8 mouse cellular contexts compared by ENCODE assay signal in genomic region chr4:134287168-134287564, GRCm38 (mm10). TPM values are rescaled to one million over a fixed set of nuclear protein-coding genes. Genes with fewer than 3 reads are reported as not detected.
DNase-seq lines count a peak whose midpoint lies in the region; ATAC-seq and TF ChIP-seq lines count a peak whose summit lies in the region.

No protein-coding gene starts in this region.

- 0% methylated on average over 55 of the region's 59 CpGs for WGBS in forebrain, embryonic 16.5 days
- under 1% methylated on average over 51 of the region's 59 CpGs for WGBS in lung, adult 2 months
- under 1% methylated on average over 54 of the region's 59 CpGs for WGBS in neural tube, embryonic 15.5 days

- peak; percentile 96 for ATAC-seq in forebrain, embryonic 16.5 days
- ATAC-seq in neural tube, embryonic 15.5 days (ENCODE audit: low FRiP score), result peak; percentile 95

- TF ChIP-seq POLR2A in MEL (IDR thresholded peaks at IDR 0.05; ENCODE audit: control insufficient read depth in 1 of 2, insufficient read depth in 1 of 2, low read depth in 1 of 2, low read length in 2 of 2, poor library complexity in 1 of 2), result peak; percentile 91 to 97
- TF ChIP-seq POLR2A in lung, adult 2 months (IDR thresholded peaks at IDR 0.05; ENCODE audit: borderline replicate concordance, extremely low read depth, low read depth, low read length), result peak; percentile 52; the same call in 1 of the 2 replicates

- H3K4me3 ChIP-seq in MEL (ENCODE audit: control insufficient read depth in 1 of 2, insufficient read depth in 1 of 2, low read depth in 2 of 2, low read length in 2 of 2), result peak overlapping the region; percentile 96 to 97
- peak overlapping the region; percentile 73 for H3K4me3 ChIP-seq in forebrain, embryonic 16.5 days (replicated peaks; ENCODE audit: low read length)
- peak overlapping the region; percentile 89 for H3K4me3 ChIP-seq in layer of hippocampus, adult 2 months
- H3K4me3 ChIP-seq in lung, adult 2 months (replicated peaks; ENCODE audit: extremely low read depth, low read depth, low read length), result peak overlapping the region; percentile 90
- H3K4me3 ChIP-seq in neural tube, embryonic 15.5 days (replicated peaks), result peak overlapping the region; percentile 100

- H3K27me3 ChIP-seq in MEL (ENCODE audit: control insufficient read depth in 1 of 2, insufficient read depth in 2 of 2, low read length in 2 of 2), result no peaks in the 10 kb centered on the region
- H3K27me3 ChIP-seq in forebrain, embryonic 16.5 days (replicated peaks; ENCODE audit: control insufficient read depth, insufficient read depth, low read length), result no peaks in the 10 kb centered on the region
- H3K27me3 ChIP-seq in neural tube, embryonic 15.5 days (replicated peaks), result no peaks in the 10 kb centered on the region

- H3K9me3 ChIP-seq in MEL (replicated peaks; ENCODE audit: insufficient read depth, low read length), result no peaks in the 10 kb centered on the region
- no peaks in the 10 kb centered on the region for H3K9me3 ChIP-seq in forebrain, embryonic 16.5 days (ENCODE audit: control insufficient read depth, low read length)
- no peaks in the 10 kb centered on the region for H3K9me3 ChIP-seq in neural tube, embryonic 15.5 days (replicated peaks)

- peak overlapping the region; percentile 78 for H3K4me2 ChIP-seq in forebrain, embryonic 16.5 days (ENCODE audit: low read length)
- H3K4me2 ChIP-seq in neural tube, embryonic 15.5 days, result peak overlapping the region; percentile 93

- H3K36me3 ChIP-seq in MEL (ENCODE audit: control insufficient read depth in 1 of 2, insufficient read depth in 2 of 2, low read length in 2 of 2), result peaks cover 6 to 24% of the 10 kb centered on the region in 2 experiments
- peaks cover 4% of the 10 kb centered on the region; the same call in 1 of the 2 replicates for H3K36me3 ChIP-seq in forebrain, embryonic 16.5 days (ENCODE audit: control insufficient read depth, insufficient read depth)
- peaks cover 21% of the 10 kb centered on the region for H3K36me3 ChIP-seq in neural tube, embryonic 15.5 days

- H3K4me1 ChIP-seq in MEL (ENCODE audit: control insufficient read depth in 1 of 2, insufficient read depth in 2 of 2, low read length in 2 of 2), result peaks cover 2 to 21% of the 10 kb centered on the region in 2 experiments; a peak in 3 of 4 replicates
- peaks cover 18% of the 10 kb centered on the region for H3K4me1 ChIP-seq in forebrain, embryonic 16.5 days (replicated peaks; ENCODE audit: control insufficient read depth, insufficient read depth, low read length)
- peaks cover 4% of the 10 kb centered on the region; the same call in 1 of the 2 replicates for H3K4me1 ChIP-seq in lung, adult 2 months (ENCODE audit: control insufficient read depth, insufficient read depth, low read length)
- H3K4me1 ChIP-seq in neural tube, embryonic 15.5 days, result peaks cover 31% of the 10 kb centered on the region

- peak; percentile 92 for DNase-seq in MEL (ENCODE audit: low read depth, low spot score)
- DNase-seq in cerebellum, adult 18-20 months, result peak; percentile 88 to 99
- DNase-seq in heart, postnatal 36 days, result peak; percentile 98 to 99
- peak; percentile 93 to 99 for DNase-seq in layer of hippocampus, adult 2 months (ENCODE audit: low spot score in 2 of 2)
- DNase-seq in lung, adult 2 months, result peak; percentile 97
- peak; percentile 95 for DNase-seq in testis, postnatal 14 days (ENCODE audit: low spot score)

- TF ChIP-seq CTCF in MEL (IDR thresholded peaks at IDR 0.05 in 2 of 3, conservative IDR thresholded peaks at IDR 0.05 in 1 of 3; ENCODE audit: control insufficient read depth in 1 of 3, insufficient read depth in 1 of 3, low read depth in 2 of 3, low read length in 3 of 3, poor library complexity in 1 of 3, severe bottlenecking in 1 of 3), result peak in 2 of 3 experiments; percentile 20 to 33; a peak in 4 of 6 replicates
- TF ChIP-seq CTCF in layer of hippocampus, adult 2 months (conservative IDR thresholded peaks at IDR 0.05), result peak; percentile 60
- no peak for TF ChIP-seq CTCF in lung, adult 2 months (IDR thresholded peaks at IDR 0.05; ENCODE audit: insufficient read depth, low read length)

- peak overlapping the region; percentile 87 for H3K27ac ChIP-seq in MEL (ENCODE audit: control insufficient read depth, low read depth, low read length)
- H3K27ac ChIP-seq in forebrain, embryonic 16.5 days (ENCODE audit: low read length), result peak overlapping the region; percentile 99
- H3K27ac ChIP-seq in layer of hippocampus, adult 2 months, result peak overlapping the region; percentile 98
- peak overlapping the region; percentile 100 for H3K27ac ChIP-seq in neural tube, embryonic 15.5 days (replicated peaks)

- 0 out of 4 replicates have a peak, but pooled peaks of 1 of the 2 experiments have one; percentile 16 for TF ChIP-seq EP300 in MEL (IDR thresholded peaks at IDR 0.05; ENCODE audit: low read depth in 1 of 2, low read length in 2 of 2)

- no peak for TF ChIP-seq RAD21 in MEL (IDR thresholded peaks at IDR 0.05; ENCODE audit: low read depth, low read length)

- peaks cover 13% of the 10 kb centered on the region for H3K79me2 ChIP-seq in MEL (ENCODE audit: control insufficient read depth, insufficient read depth, low read length, poor library complexity)

- H3K9ac ChIP-seq in MEL (ENCODE audit: control insufficient read depth, low read depth, low read length, poor library complexity, severe bottlenecking), result peak overlapping the region; percentile 99
- peak overlapping the region; percentile 99 for H3K9ac ChIP-seq in forebrain, embryonic 16.5 days (replicated peaks; ENCODE audit: low read depth, low read length)
- H3K9ac ChIP-seq in neural tube, embryonic 15.5 days (replicated peaks), result peak overlapping the region; percentile 99

- intact Hi-C loops in heart, postnatal 36 days (cut with DNase I), result no loop called here

TF ChIP-seq in MEL, 35 proteins besides CTCF, POLR2A, EP300 and RAD21 (continues in another document):
- TF ChIP-seq ZKSCAN1 (IDR thresholded peaks at IDR 0.05; ENCODE audit: low read depth, low read length) (no peak), NELFE (IDR thresholded peaks at IDR 0.05; ENCODE audit: low read depth, low read length) (peak; percentile 93), CHD2 (IDR thresholded peaks at IDR 0.05; ENCODE audit: low read length) (no peak), UBTF (IDR thresholded peaks at IDR 0.05; ENCODE audit: borderline replicate concordance, insufficient read depth, low read depth, low read length) (no peak), NRF1 (IDR thresholded peaks at IDR 0.05; ENCODE audit: insufficient read depth, low read depth, low read length, poor library complexity, severe bottlenecking) (peak; percentile 83), POLR2AphosphoS2 (IDR thresholded peaks at IDR 0.05; ENCODE audit: low read length) (peak; percentile 89), GATA1 (IDR thresholded peaks at IDR 0.05; ENCODE audit: low read depth, low read length) (no peak), MXI1 (IDR thresholded peaks at IDR 0.05; ENCODE audit: low read depth, low read length) (peak; percentile 68), ELF1 (IDR thresholded peaks at IDR 0.05; ENCODE audit: low read depth, low read length) (peak; percentile 57)

RNA-seq across cellular contexts. Expression of gene Pdik1l, which starts 0.5 kb away (rescaled TPM):
- total RNA-seq in MEL (2012; rRNA removed), result 13.0 and 14.3 TPM in 2 replicates
- polyA plus RNA-seq in MEL (2012; ENCODE audit: insufficient read depth in 1 of 2, insufficient read length in 2 of 2, low read depth in 1 of 2, low replicate concordance in 2 of 2, missing spikeins in 1 of 2), result 10 to 100 TPM; 11.7 to 32.1 TPM
- 46.7 and 47.1 TPM in 2 replicates for polyA plus RNA-seq in forebrain, embryonic 16.5 days (2015; fragmentation: Nextera tagmentation; extraction: Ambion mirVana)
- total RNA-seq in heart, postnatal 36 days (2021), result 1 to 10 TPM; 7.9 to 8.2 TPM
- total RNA-seq in layer of hippocampus, adult 2 months (2021), result 10 to 100 TPM; 16.9 to 18.6 TPM
- polyA plus RNA-seq in lung, adult 2 months (2012; rRNA removed), result 2.3 and 4.3 TPM in 2 replicates
- polyA plus RNA-seq in neural tube, embryonic 15.5 days (2015; fragmentation: Nextera tagmentation; extraction: Ambion mirVana), result 32.1 and 33.9 TPM in 2 replicates

RNA-seq across cellular contexts. Expression of gene Trim63, which starts 27.8 kb away (rescaled TPM):
- total RNA-seq in MEL (2012; rRNA removed), result not detected in 2 replicates
- polyA plus RNA-seq in MEL (2012; ENCODE audit: insufficient read depth in 1 of 2, insufficient read length in 2 of 2, low read depth in 1 of 2, low replicate concordance in 2 of 2, missing spikeins in 1 of 2), result not detected
- 0.15 and 0.26 TPM in 2 replicates for polyA plus RNA-seq in forebrain, embryonic 16.5 days (2015; fragmentation: Nextera tagmentation; extraction: Ambion mirVana)
- 100 to 1,000 TPM; 234 to 314 TPM for total RNA-seq in heart, postnatal 36 days (2021)
- total RNA-seq in layer of hippocampus, adult 2 months (2021), result not detected
- polyA plus RNA-seq in lung, adult 2 months (2012; rRNA removed), result 2.0 and 4.6 TPM in 2 replicates
- 1.2 and 1.4 TPM in 2 replicates for polyA plus RNA-seq in neural tube, embryonic 15.5 days (2015; fragmentation: Nextera tagmentation; extraction: Ambion mirVana)

RNA-seq across cellular contexts. Expression of gene Grrp1, which starts 33.3 kb away (rescaled TPM):
- not detected in 2 replicates for total RNA-seq in MEL (2012; rRNA removed)
- not detected for polyA plus RNA-seq in MEL (2012; ENCODE audit: insufficient read depth in 1 of 2, insufficient read length in 2 of 2, low read depth in 1 of 2, low replicate concordance in 2 of 2, missing spikeins in 1 of 2)
- 12.2 and 12.5 TPM in 2 replicates for polyA plus RNA-seq in forebrain, embryonic 16.5 days (2015; fragmentation: Nextera tagmentation; extraction: Ambion mirVana)
- total RNA-seq in heart, postnatal 36 days (2021), result 1 to 10 TPM; 6.1 to 9.5 TPM
- total RNA-seq in layer of hippocampus, adult 2 months (2021), result 1 to 10 TPM; 2.7 to 4.0 TPM
- 37.9 and 61.1 TPM in 2 replicates for polyA plus RNA-seq in lung, adult 2 months (2012; rRNA removed)
- polyA plus RNA-seq in neural tube, embryonic 15.5 days (2015; fragmentation: Nextera tagmentation; extraction: Ambion mirVana), result 14.2 and 17.0 TPM in 2 replicates

RNA-seq across cellular contexts. Expression of gene Gm30191, which starts 40.4 kb away (rescaled TPM):
- not detected in 2 replicates for total RNA-seq in MEL (2012; rRNA removed)
- not detected for polyA plus RNA-seq in MEL (2012; ENCODE audit: insufficient read depth in 1 of 2, insufficient read length in 2 of 2, low read depth in 1 of 2, low replicate concordance in 2 of 2, missing spikeins in 1 of 2)
- polyA plus RNA-seq in forebrain, embryonic 16.5 days (2015; fragmentation: Nextera tagmentation; extraction: Ambion mirVana), result not detected in 2 replicates
- total RNA-seq in heart, postnatal 36 days (2021), result not detected
- total RNA-seq in layer of hippocampus, adult 2 months (2021), result not detected
- not detected in 2 replicates for polyA plus RNA-seq in lung, adult 2 months (2012; rRNA removed)
- polyA plus RNA-seq in neural tube, embryonic 15.5 days (2015; fragmentation: Nextera tagmentation; extraction: Ambion mirVana), result not detected in 2 replicates

RNA-seq across cellular contexts. Expression of gene Zfp593, which starts 41.8 kb away (rescaled TPM):
- total RNA-seq in MEL (2012; rRNA removed), result 27.3 and 30.4 TPM in 2 replicates
- polyA plus RNA-seq in MEL (2012; ENCODE audit: insufficient read depth in 1 of 2, insufficient read length in 2 of 2, low read depth in 1 of 2, low replicate concordance in 2 of 2, missing spikeins in 1 of 2), result 10 to 100 TPM in 1 of 2 experiments, not detected in 1; 33.9 TPM
- polyA plus RNA-seq in forebrain, embryonic 16.5 days (2015; fragmentation: Nextera tagmentation; extraction: Ambion mirVana), result 17.1 TPM in 2 replicates
- total RNA-seq in heart, postnatal 36 days (2021), result 1 to 10 TPM; 2.6 to 3.7 TPM
- total RNA-seq in layer of hippocampus, adult 2 months (2021), result 10 to 100 TPM in 1 of 2 experiments, 1 to 10 TPM in 1; 9.0 to 10.0 TPM
- polyA plus RNA-seq in lung, adult 2 months (2012; rRNA removed), result 7.2 and 7.5 TPM in 2 replicates
- 13.9 and 14.8 TPM in 2 replicates for polyA plus RNA-seq in neural tube, embryonic 15.5 days (2015; fragmentation: Nextera tagmentation; extraction: Ambion mirVana)

Comparison
In these comparisons a context has a peak if more than half of its experiments do, and no peak if none do; other contexts are left out.
1. Peak in every context shown above with its lines: DNase-seq, ATAC-seq, H3K4me3 ChIP-seq and H3K27ac ChIP-seq.
2. RNA of gene Grrp1, which starts 33.3 kb away (polyA plus RNA-seq): 37.9 to 61.1 TPM in lung, adult 2 months, 14.2 to 17.0 TPM in neural tube, embryonic 15.5 days and 12.2 to 12.5 TPM in forebrain, embryonic 16.5 days; not detected in MEL; every median in the first group is over 10 times any median in the second.